Mouse (Mus musculus) olfactory bulb, adult 2 months (tissue): Measurements from ENCODE around the gene Cntn6. TPM values are rescaled to one million over a fixed set of nuclear protein-coding genes. Genes with fewer than 3 reads are reported as not detected.

ENCODE experiments used
- H3K27ac ChIP-seq: fragments of 200-500 bp; 2 replicates; pipeline ENCODE4 v1.5.1; 2012; ENCODE audit warnings: low read depth, low read length; ENCODE audit not compliant: insufficient read depth
- H3K4me1 ChIP-seq: fragments of 200-500 bp; 2 replicates; pipeline ENCODE4 v1.6.1; 2012; ENCODE audit warnings: low read length; ENCODE audit not compliant: control insufficient read depth, insufficient read depth
- H3K4me3 ChIP-seq: fragments of 200-500 bp; 2 replicates; pipeline ENCODE4 v1.5.1; 2012; ENCODE audit warnings: mild to moderate bottlenecking, low read depth, low read length, moderate library complexity; ENCODE audit not compliant: insufficient read depth
- CTCF ChIP-seq: fragments of 200-500 bp; IDR thresholded peaks from 2 replicates; pipeline ENCODE4 v1.5.1; 2012; ENCODE audit warnings: low read depth, mild to moderate bottlenecking, low read length, moderate library complexity; ENCODE audit not compliant: insufficient read depth
- POLR2A ChIP-seq: fragments of 200-500 bp; IDR thresholded peaks from 2 replicates; pipeline ENCODE4 v1.6.1; 2012; ENCODE audit warnings: mild to moderate bottlenecking, low read depth, low read length, moderate library complexity; ENCODE audit not compliant: insufficient read depth
- WGBS: fragments of 180-500 bp; shearing (Covaris S2); methylation state at CpG from one replicate; pipeline ENCODE4 v1.1.7; 2018; 5-methylcytosine and 5-hydroxymethylcytosine counted together
- polyA plus RNA-seq: library from polyadenylated mRNA; stranded (reverse); fragments of >200 nt; gene quantifications from 2 replicates; pipeline ENCODE4 v1.2.4, GENCODE M21; 2012; ENCODE audit warnings: low replicate concordance; ENCODE audit not compliant: missing spikeins, insufficient read depth, insufficient read length

The Cntn6 gene
- polyA plus RNA-seq, 1 experiment = not detected

GRCm38 (mm10) chr6:104884021-104884420 lies 391.4 kb downstream of the Cntn6 start:
- 80% methylated on average over 2 of the region's 2 CpGs for WGBS
- Histone ChIP-seq H3K27ac (no peak overlapping the region), H3K4me1 (no peaks in the 10 kb centered on the region), H3K4me3 (no peak overlapping the region)
- TF ChIP-seq CTCF (no peak), POLR2A (no peak)

GRCm38 (mm10) chr6:104885829-104886228 lies 393.2 kb downstream of the Cntn6 start:
- H3K4me1 ChIP-seq = no peaks in the 10 kb centered on the region
- no peak overlapping the region for H3K27ac ChIP-seq
- no peak overlapping the region for H3K4me3 ChIP-seq
- no peak for TF ChIP-seq POLR2A
- no peak for TF ChIP-seq CTCF

- TF ChIP-seq CTCF (no peak), POLR2A (no peak)
- no peaks in the 10 kb centered on the region for H3K4me1 ChIP-seq
- no peak overlapping the region for H3K4me3 ChIP-seq
- WGBS = 84% methylated on average over 3 of the region's 3 CpGs
- no peak overlapping the region for H3K27ac ChIP-seq
Measured at GRCm38 (mm10) chr6:104891071-104891470, 398.5 kb downstream of the Cntn6 start.
